Mouse (Mus musculus) brain, adult 2 months (tissue): ENCODE data around the gene Nobox.

Source experiments
- DNase-seq: peaks from one replicate; pipeline ENCODE4 v3.0.0; 2011; ENCODE audit warnings: low read depth, low spot score

The Nobox gene

DNA sequence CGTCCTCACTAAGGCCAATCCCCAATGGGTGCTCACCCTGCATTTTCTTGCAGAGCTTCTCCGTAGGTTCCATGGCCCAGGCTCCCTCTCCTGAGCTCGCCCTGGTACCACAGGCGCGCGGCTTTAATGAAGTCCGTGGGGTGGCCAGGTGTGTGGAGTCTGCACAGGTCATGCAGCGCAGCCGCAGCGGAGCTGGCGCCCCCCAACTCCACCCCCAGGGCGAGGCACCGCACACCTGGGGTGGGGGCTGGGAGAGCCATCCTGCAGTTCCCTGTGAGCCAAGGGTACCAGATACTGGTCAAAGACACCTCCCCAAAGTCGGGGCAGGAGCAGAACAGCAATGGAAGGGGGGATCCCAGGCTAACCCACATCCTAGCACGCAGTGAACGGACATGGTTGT is at the start of gene Nobox:
Gene Nobox, minus strand, starts transcription at position 101 of the 400 bp plus-strand sequence.
- no peak for DNase-seq

DNA sequence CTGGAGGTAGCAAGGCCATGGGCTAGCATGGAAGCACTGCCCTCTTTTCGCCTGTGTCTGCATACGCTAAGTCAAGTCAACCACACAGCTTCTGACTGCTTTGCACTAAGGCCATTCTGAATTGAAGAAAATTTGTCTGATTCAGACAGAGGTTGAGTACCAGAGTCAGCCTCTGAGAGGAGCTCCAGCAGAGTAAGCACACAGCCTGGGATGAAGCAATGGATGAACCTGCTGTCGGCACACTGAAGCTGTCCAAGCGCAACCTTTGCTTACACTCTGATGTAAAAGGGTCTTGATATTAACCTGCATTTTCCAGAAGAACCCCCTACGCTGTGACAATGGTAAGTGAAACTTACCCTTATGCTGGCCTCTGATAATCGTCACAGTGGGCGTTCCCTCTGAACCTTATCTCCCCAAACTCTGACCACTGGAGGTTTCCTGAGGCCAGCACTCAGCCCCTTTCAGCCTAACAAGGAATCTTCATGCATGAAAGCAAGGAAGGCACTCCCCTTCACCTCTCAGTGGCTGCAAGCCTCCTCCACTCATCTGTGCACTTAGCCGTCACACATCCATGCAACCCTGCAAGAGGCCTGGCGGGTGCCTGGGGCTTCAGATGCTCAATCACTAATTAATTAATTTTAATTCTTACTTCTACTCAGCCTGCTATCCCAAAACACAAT is 45.3 kb upstream of the Nobox start:
- no peak for DNase-seq

DNA sequence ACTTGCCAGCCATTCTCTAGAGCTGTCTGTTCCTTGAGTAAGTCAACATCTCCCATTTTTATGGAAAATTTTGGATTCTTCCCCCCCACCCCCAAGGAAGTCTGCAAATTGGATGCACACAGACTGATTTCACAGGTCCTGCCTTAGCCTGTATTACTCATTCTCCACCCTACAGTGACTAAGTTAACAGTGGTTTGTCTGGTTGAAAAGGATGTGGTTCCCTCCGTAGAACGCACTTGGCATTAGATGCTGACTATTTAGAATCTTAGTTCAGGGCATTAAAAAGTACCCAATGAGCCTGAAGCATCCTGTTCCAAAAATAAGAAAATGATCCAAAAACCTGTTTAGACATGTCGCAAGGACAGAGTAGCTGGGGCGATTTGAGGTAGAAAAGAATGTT is 44.1 kb upstream of the Nobox start:
- no peak for DNase-seq

DNA sequence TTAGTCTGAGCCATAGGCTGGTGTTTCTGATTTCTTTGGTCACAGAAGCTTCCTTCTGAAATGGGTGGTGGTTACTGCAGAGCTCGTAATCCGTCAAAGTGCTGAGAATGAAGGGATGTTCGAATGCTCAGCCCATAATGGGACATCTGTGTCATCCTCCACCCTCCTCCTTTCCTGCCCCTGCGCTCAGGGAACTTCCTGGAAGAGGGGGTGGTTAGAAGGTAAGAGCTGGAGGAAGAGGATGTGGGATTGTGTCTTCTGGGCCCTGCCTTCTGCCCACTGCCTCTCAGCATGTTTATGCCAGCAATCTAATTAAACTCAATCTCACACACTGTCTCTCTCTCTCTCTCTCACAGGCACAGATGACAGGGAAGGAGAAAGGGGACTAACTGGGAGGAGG is 39.7 kb upstream of the Nobox start:
- DNase-seq = no peak

DNA sequence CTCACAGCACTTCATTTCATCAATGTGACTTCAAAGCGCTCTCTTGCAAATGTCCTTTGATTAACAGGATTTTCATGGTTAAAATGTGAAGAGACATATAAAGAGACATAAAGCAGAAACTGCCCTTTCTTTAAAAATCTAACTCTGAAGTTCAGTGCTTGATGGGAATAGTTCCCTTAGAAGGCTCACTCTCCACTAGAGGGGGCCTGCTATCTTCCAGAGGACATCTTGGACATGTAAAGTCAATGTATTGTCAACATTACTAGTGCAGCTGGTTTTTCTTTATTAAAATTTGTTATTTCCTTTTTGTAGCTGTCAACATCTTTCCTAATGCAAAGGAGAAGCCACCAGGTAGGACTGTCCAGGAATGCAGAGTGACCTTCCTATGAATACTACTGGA is 38.3 kb upstream of the Nobox start:
- DNase-seq = peak; percentile 46

DNA sequence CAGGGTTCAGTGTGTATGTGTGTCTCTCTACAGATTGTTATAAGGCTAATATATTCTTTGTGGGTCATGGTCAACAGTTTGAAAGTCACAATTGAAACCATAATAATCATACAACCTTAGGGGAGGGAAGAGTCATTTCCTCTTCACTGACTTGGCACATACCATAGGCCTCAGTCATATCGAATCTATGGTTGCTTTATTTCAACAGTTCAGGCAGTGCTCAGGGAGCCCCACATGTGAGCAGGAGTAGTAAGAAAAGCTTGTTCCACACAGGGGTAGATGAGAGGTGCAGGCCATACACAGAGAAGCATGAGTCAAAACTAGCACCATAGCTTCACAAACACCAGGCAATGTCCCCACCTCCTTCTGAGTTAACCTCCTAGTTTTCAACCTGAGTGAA is 33.7 kb upstream of the Nobox start:
- DNase-seq = no peak

DNA sequence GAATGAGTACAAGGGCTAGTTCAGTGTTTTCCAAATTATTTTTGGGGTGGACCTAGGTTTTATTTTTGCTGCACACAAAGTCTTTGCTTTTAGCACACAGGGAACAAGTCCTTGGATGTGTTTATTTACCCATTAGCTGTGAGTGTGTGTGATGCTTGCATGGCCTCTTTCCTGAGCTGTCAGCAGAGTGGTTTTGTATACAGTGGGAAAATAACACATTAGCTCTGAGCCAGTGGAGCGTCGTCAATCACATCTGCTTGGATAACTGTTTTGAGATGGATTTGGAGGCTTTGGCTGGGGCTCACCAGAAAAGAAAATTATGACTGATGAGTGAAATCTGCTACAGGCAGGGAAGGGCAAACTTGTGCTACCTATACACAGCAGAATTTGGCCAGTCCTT is 33.0 kb upstream of the Nobox start:
- no peak for DNase-seq

DNA sequence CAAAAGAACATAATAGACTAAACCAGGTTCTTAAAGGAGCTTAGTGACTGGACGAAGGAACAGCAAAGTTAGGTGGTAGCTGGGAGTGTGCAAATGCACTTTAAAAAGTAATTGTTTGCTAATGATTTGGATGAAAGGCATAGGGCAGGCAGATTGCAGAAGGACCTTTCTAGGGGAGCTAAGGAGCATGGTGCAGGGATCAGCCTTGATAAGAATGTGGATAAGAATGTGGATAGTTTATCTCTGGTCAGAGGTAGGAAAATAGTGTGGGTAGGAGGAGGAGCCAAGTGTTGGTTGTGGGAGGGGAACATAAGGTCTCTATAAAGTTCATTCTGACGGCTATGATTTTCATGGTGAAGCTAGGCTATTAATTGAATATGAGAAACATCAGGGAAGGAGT is 29.4 kb upstream of the Nobox start:
- DNase-seq = no peak

DNA sequence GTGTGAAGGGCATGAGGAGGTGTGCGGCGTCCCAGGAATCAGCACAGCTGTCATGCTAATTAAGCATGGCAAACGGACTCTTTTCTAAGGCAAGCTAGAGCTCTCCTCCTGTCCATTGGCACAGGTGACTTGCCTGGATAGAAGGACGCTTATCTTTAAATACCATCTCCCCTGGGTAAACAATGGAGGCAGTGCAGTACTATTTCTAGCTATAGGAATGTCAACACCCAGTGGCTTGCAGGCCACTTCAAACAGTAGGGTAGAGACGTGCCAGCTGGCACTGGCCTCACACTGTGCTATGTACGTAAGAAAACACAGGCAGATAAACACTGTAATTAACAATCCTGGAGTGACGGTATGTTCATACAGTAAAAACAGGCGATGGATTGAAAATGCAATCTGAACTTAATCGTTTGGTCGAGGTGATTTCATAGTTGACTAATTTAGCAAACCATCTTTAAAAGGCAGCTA is 28.2 kb upstream of the Nobox start:
- DNase-seq = peak; percentile 92

DNA sequence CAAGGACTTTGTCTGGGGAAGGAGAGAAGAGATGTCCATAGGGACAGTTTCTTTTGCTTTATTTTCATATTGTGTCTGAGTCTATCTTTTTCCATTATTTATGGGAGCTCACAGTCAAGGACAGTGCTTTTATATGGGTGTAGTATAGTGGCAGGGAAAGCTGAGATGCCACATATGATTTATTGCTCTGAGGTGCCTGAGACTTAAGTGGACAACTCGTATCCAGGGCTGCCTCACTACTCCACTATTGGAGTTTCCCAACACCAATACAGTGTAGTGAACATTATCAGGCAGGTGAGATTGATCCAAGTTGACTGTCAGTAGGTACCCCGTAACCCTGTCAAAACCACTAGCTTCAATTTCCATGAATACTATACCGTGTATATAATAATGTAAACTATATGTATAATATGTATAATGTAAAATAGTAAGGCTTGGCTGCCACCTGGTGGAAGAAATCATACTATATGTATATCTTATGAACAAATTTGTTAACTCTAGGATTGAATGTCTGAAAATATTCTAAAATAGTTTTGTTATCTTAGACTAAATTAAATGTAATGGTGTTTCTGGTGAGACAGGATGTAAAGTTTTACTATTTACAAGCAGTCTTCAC is 26.4 kb upstream of the Nobox start:
- peak; percentile 61 for DNase-seq

DNA sequence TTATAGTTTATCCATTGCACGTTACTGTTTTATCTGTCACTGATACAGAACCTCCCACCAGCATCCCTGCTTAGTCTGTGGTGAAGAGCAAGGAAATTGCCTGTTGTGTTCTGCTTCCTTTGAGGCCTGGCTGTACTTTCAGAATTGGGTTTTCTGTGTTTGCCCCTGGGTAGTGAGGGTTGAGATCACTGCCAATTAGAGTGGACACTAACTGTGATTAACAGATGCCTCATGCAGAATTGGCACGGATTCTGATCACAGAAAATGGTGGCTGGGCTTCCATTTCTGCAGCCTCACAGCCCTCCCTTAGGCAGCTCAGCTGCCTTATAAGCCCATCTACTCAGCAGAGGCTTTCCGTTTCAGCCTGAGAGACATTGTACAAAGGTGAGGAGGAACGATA is 24.1 kb upstream of the Nobox start:
- peak; percentile 96 for DNase-seq

DNA sequence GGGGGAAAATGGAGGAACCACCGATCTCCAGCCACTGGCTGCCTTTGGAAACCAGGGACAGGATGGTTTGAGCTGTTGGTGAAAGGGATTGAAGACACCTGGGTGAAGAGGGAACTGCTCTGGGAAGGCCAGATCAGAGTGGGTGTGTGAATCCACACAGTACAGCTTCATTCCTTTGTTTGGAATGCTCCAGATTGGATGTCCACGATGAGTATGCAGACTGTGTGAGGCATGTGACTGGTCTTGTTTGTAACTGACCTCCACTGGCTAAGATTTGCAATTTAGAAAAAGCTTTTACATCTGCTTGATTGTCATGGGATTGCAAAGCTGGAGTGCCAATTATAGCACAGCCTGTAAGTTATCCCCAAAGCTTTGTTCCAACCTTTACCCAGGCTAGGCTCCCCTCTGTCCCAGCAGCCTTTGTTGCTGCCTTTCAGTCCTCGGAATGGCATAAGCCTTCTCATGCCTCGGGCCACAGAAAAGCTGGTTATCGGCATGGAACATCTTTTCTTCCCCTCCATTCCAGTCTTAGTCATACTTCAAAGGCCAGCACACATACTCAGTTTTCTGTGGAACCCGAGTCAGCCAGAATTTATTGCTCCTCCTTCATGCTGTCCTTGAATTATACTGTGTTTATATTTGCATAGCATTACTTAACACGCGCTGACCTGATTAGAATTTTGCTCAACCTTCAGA is 3.8 kb upstream of the Nobox start:
- DNase-seq = no peak

DNA sequence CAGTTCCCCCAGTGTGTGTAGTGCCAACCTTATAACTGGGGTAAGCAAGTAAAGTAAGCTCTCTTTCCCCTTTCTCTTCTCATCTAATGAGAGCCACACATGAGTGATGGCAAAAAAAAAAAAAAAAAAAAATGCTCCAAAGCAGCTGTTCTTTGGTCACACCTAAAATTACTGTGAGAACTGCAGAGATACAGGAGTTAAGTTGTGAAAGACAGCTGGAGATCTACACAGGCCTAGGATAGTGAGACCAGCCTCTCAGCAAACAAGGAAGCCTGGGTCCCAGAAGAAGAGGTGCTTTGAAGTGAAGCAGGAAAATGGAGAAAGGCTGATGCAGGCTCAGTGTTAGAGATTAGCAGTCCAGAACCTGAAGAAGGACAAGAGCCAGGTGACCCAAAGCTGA is 3.2 kb upstream of the Nobox start:
- no peak for DNase-seq

DNA sequence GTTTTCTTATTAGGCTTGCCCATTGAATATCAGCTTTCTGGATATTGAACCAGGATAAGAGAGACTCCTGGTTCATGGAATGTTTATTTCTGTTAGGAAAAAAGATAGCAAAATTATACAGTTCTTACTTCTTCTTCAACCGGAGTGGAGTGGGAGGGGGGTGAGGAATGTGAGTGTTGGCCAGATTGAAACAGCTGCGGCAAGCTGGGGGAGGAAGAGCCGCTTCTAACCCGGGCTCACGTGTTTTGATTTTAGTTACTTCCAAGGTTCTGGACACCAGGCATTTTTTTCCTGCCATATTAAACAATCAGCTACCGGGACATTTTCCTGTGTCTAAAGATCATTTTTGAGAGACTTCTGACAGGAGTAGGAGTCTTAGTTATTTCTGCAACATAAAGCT is 717 bp upstream of the Nobox start:
- DNase-seq = no peak

DNA sequence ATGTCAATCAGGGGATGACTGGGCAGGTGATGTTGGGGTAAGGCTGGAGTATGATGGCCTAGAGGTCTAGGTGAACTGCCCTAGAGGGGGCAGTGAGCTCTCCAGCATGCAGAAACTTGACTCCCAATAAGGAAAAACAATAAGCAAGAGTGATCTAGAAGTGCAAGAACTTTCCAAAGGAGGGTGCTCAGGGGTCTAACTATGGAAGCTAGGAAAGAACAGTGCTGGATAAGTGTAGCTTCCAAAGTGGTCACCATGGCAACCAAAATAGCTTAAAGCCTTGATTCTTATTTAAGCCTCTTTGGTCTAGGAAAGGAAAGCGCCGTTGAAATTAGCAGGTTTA is 11.9 kb downstream of the Nobox start:
- peak; percentile 75 for DNase-seq

DNA sequence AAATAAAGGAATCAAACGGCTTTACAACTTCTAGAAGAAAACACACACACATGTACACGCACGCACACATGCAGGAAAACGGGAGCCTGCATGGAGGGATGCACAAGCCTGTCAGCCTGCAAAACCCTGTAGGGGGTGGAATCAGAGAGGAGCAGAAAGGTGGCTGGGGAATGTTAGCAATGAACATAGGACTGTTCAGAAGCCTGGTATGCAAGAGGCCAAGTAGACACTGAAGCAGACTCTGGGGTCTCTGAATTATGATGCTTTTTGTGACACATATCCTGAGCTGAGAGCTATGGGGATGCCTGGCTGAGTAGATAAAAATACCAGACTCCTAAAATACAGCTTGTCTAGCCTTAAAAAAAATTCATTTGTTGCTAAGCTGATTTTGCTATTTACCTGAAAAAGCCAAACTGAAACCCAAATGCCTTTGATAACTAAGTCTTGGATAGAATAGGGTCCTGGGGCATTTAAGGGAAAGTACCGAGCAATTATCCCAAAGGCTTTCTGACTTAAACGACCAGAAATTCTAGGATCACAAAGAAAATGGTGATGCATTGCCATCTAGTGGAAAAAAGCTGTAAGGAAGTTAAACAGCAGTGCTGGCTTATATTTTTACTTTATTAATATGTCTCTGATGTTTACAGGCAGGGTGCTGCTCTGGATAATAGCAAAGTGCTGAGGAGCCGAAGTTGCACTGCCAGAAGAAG is 12.4 kb downstream of the Nobox start:
- peak; percentile 86 for DNase-seq

DNA sequence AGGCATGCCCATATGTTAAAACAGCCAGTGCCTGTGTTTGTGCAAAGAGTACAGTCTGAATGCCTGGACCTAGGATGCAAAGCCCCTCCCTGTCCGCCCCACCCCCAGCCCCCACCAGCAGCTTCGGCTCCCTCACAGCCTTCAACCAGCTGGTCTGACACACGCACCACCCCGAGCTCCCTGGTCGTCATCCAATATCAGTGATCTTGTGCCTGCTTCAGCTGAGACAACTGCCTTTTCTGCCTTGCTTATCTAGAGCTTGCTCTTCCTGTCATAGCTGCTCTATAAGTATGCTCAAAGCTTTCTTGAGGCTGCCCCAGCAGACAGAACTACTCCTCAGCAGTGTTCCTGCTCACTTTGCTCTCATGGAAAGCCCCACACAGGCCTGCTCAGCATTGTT is 13.4 kb downstream of the Nobox start:
- peak; percentile 83 for DNase-seq

DNA sequence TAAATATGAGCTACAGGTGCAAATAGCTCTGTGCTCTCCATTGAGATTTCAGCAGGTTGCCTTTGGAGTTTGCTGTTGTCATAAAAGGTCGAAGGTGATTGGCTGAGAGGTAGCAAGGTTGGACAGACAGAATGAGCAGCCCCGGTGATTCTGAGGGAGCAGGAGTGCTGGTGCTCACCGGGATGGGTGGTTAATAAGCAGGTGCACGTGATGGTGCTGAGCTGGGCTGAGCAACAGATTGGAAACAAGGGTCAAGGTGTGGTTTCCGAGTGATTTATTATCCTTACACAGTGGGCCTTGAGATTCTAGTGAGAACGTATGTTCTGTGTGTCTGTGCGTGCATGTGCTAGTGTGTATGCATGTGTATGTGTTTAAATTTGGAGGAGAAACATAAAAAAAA is 16.2 kb downstream of the Nobox start:
- no peak for DNase-seq

DNA sequence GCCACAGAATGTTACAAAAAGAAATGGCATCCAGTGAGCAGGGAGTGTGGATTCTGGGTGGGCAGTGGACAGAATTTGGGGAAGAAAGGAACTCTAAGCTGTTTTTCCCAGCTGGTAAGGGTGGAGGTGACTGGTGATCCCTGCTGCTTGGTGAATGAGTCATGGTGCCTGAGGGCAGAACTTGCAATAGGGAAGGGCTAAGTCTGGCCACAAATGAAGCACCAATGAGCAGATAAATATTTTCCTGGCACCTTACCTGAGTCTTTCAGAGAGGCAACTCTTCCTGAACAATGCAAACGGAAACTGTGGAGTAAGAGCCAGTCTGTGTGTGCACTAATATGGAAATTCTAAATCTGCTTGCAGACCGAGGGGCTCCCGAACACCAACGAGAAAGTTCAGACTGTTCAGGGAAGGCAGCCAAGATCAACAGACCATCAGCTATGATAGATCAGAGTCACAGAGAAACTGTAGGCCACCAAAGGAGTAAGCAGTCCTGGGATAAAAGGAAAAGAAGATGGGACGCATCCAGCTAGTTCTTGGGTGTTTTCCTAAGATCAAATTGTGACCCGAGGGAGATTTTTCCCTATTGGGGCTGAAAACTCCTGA is 16.8 kb downstream of the Nobox start:
- peak; percentile 29 for DNase-seq

DNA sequence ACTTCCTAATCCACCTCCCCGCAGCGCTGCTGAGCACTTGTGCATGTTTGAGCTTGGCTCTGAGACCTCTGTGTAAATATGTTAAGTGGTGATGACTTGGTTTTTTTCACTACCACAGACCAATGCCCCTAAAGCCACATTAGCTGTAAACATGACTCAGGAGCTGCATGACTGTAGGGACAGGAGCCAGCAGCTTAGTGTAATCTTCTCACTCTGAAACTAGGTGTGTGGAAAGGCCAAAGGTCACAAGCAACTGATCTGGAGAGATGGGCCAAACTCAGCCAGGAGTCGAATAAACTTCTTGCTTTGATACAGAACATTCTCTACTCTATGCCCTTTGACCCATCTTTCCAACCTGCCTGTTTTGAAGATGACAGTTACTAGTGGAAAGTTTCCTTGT is 17.3 kb downstream of the Nobox start:
- DNase-seq = no peak

DNA sequence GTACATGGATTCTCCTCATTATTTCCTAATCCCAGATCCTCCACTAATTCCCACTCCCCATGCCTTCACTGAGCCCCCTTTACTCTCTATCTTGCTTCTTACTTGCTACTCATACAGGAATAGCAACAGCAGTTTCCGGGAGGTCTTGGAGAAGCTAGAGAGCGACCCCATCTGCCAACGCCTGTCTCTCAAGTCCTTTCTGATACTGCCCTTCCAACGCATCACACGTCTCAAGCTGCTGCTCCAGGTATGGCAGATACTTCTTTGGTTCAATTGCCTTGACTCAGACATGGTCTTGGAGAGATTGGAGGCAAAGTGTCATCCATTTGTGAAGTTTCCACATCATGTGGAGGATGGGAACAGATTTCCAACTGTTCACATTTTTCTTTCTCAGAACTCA is 28.9 kb downstream of the Nobox start:
- DNase-seq = no peak

DNA sequence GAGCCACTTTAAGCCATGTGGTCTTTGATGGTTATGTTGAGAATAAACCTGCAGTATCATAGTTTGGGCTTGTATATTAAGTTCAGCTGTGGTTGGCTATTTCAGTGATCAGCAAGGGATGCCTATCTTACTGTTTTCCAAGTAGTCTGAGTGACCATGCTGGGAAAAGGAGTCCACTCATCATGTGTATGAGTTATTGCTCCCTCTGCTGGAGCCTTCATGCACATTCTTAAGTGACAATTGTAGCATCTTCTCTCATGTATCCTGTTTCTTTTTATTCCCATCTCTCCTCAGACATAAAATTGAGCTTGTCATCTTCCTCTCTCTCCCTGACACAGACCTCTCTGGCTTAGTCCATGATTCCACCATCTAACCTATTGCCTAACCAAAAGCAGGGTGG is 31.1 kb downstream of the Nobox start:
- peak; percentile 63 for DNase-seq
